Mouse (Mus musculus) heart, embryonic 10.5 days (tissue): Measurements from ENCODE around the gene Cdh19. TPM values are rescaled to one million over a fixed set of nuclear protein-coding genes. Genes with fewer than 3 reads are reported as not detected.

Source experiments
- DNase-seq: peaks from one replicate; pipeline ENCODE4 v3.0.0-alpha.2; 2017; ENCODE audit warnings: low spot score
- H3K27ac ChIP-seq: fragments of 300-500 bp; sonication (generic); 2 replicates; pipeline ENCODE4 v1.5.1; 2016; ENCODE audit warnings: mild to moderate bottlenecking
- H3K27me3 ChIP-seq: fragments of 300-500 bp; sonication (generic); 2 replicates; pipeline ENCODE4 v1.6.1; 2016; ENCODE audit warnings: mild to moderate bottlenecking; ENCODE audit not compliant: poor library complexity, insufficient read depth, severe bottlenecking
- H3K36me3 ChIP-seq: fragments of 300-500 bp; sonication (generic); 2 replicates; pipeline ENCODE4 v1.6.1; 2016; ENCODE audit warnings: mild to moderate bottlenecking, moderate library complexity
- H3K4me1 ChIP-seq: fragments of 300-500 bp; sonication (generic); 2 replicates; pipeline ENCODE4 v1.6.1; 2016; ENCODE audit warnings: mild to moderate bottlenecking
- H3K4me3 ChIP-seq: fragments of 300-500 bp; sonication (generic); 2 replicates; pipeline ENCODE4 v1.5.1; 2016; ENCODE audit warnings: mild to moderate bottlenecking, moderate library complexity
- H3K9me3 ChIP-seq: fragments of 300-500 bp; sonication (generic); 2 replicates; pipeline ENCODE4 v1.6.1; 2016; ENCODE audit warnings: mild to moderate bottlenecking, moderate library complexity
- WGBS: fragments of 180-500 bp; shearing (Covaris S2); methylation state at CpG from one replicate; pipeline ENCODE4 v1.1.7; 2016; 5-methylcytosine and 5-hydroxymethylcytosine counted together
- polyA plus RNA-seq: library from polyadenylated mRNA; unstranded; fragments of >200 nt; fragmentation: Nextera tagmentation; extraction: Ambion mirVana; gene quantifications from 2 replicates; pipeline ENCODE4 v1.2.1, GENCODE M21; 2016

Gene Cdh19
- 0.23 and 0.32 TPM in 2 replicates for polyA plus RNA-seq

GRCm38 (mm10) chr1:110977484-110977883, at the start of gene Cdh19:
Cdh19 (minus strand) TSS chr1:110977584.
- Histone ChIP-seq H3K9me3 (no peaks in the 10 kb centered on the region), H3K4me3 (no peak within 1 kb of the TSS), H3K36me3 (no peaks in the 10 kb centered on the region), H3K27ac (no peak within 1 kb of the TSS), H3K27me3 (no peaks in the 10 kb centered on the region), H3K4me1 (no peaks in the 10 kb centered on the region)
- DNase-seq, result no peak
- 44% methylated on average over 2 of the region's 2 CpGs for WGBS

- no peaks in the 10 kb centered on the region for H3K27me3 ChIP-seq
- 59% methylated on average over 3 of the region's 3 CpGs for WGBS
- no peaks in the 10 kb centered on the region for H3K9me3 ChIP-seq
- H3K27ac ChIP-seq, result no peak overlapping the region
- DNase-seq, result no peak
- H3K36me3 ChIP-seq, result no peaks in the 10 kb centered on the region
- no peak overlapping the region for H3K4me3 ChIP-seq
- no peaks in the 10 kb centered on the region for H3K4me1 ChIP-seq
Measured at GRCm38 (mm10) chr1:111020434-111021060, 43.2 kb upstream of the Cdh19 start.

- DNase-seq, result no peak
- no peaks in the 10 kb centered on the region for H3K36me3 ChIP-seq
- no peak overlapping the region for H3K4me3 ChIP-seq
- H3K27me3 ChIP-seq, result no peaks in the 10 kb centered on the region
- H3K27ac ChIP-seq, result no peak overlapping the region
- no peaks in the 10 kb centered on the region for H3K4me1 ChIP-seq
- H3K9me3 ChIP-seq, result no peaks in the 10 kb centered on the region
Measured at GRCm38 (mm10) chr1:111017640-111018039, 40.3 kb upstream of the Cdh19 start.

GRCm38 (mm10) chr1:110989824-110990223, 12.4 kb upstream of the Cdh19 start:
- Histone ChIP-seq H3K27me3 (no peaks in the 10 kb centered on the region), H3K4me3 (no peak overlapping the region), H3K36me3 (no peaks in the 10 kb centered on the region), H3K27ac (no peak overlapping the region), H3K4me1 (no peaks in the 10 kb centered on the region), H3K9me3 (no peaks in the 10 kb centered on the region)
- no peak for DNase-seq

- Histone ChIP-seq H3K4me3 (no peak overlapping the region), H3K4me1 (no peaks in the 10 kb centered on the region), H3K27ac (no peak overlapping the region), H3K27me3 (no peaks in the 10 kb centered on the region), H3K9me3 (no peaks in the 10 kb centered on the region), H3K36me3 (no peaks in the 10 kb centered on the region)
- WGBS, result 82% methylated on average over 2 of the region's 2 CpGs
- DNase-seq, result no peak
Measured at GRCm38 (mm10) chr1:110969201-110969600, 8.2 kb downstream of the Cdh19 start.

GRCm38 (mm10) chr1:110909752-110910151, 67.6 kb downstream of the Cdh19 start:
- H3K4me1 ChIP-seq, result no peaks in the 10 kb centered on the region
- no peaks in the 10 kb centered on the region for H3K27me3 ChIP-seq
- H3K36me3 ChIP-seq, result no peaks in the 10 kb centered on the region
- H3K4me3 ChIP-seq, result no peak overlapping the region
- no peaks in the 10 kb centered on the region for H3K9me3 ChIP-seq
- DNase-seq, result no peak
- 83% methylated on average over 1 of the region's 1 CpGs for WGBS
- no peak overlapping the region for H3K27ac ChIP-seq

- H3K4me1 ChIP-seq, result no peaks in the 10 kb centered on the region
- no peak overlapping the region for H3K4me3 ChIP-seq
- no peak for DNase-seq
- no peaks in the 10 kb centered on the region for H3K9me3 ChIP-seq
- 90% methylated on average over 1 of the region's 1 CpGs for WGBS
- H3K27ac ChIP-seq, result no peak overlapping the region
- H3K27me3 ChIP-seq, result no peaks in the 10 kb centered on the region
- H3K36me3 ChIP-seq, result no peaks in the 10 kb centered on the region
Measured at GRCm38 (mm10) chr1:110909218-110909617, 68.2 kb downstream of the Cdh19 start.

- WGBS, result 64% methylated on average over 2 of the region's 2 CpGs
Measured at GRCm38 (mm10) chr1:110904266-110904665, 73.1 kb downstream of the Cdh19 start.

More at GRCm38 (mm10) chr1:110904266-110904665, 73.1 kb downstream of the Cdh19 start:
- no peak overlapping the region for H3K4me3 ChIP-seq
- no peaks in the 10 kb centered on the region for H3K36me3 ChIP-seq
- no peaks in the 10 kb centered on the region for H3K4me1 ChIP-seq
- no peak overlapping the region for H3K27ac ChIP-seq
- no peak for DNase-seq
- no peaks in the 10 kb centered on the region for H3K27me3 ChIP-seq
- no peaks in the 10 kb centered on the region for H3K9me3 ChIP-seq
